Mouse (Mus musculus) WW6 (cell line): ENCODE measurements at regions not wholly inside any gene's neighbourhood (a gene's known extent, or its start where the extent isn't known, plus 50 kb on each side); places are given as distances from the start of the nearest gene placed in this dataset.

Experiments used
- DNase-seq: peaks from one replicate; pipeline ENCODE4 v3.0.0-alpha.2; 2013; ENCODE audit warnings: low read depth, low spot score

DNA sequence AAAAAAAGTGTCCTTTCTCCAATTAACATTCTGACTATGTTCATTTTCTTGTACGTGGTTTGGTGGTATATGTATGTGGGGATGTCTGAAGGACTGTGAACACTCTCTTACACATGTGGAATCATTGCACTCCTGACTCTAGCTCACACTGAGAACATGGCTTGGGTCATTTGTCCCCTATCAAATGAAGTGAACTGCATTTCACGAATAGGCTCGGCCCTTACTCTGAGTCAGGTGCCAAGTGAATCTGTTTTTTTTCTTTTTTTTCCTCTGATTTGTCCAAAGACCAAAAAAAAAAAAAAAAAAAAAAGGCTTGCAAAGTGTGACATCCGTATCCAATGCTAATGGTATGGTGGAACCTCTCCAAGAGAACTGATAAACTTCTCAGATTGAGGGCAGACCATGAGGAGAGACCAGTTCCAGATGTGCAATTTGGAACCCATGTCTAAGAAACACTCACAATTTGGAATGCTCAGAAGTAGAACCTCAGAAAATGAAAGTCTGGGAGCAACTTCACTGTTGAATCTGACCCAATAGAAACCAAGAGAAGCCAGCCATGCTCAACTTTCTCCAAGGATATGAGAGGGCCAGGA, 631.7 kb upstream of the Fam160b2 start:
- DNase-seq, result no peak

DNA sequence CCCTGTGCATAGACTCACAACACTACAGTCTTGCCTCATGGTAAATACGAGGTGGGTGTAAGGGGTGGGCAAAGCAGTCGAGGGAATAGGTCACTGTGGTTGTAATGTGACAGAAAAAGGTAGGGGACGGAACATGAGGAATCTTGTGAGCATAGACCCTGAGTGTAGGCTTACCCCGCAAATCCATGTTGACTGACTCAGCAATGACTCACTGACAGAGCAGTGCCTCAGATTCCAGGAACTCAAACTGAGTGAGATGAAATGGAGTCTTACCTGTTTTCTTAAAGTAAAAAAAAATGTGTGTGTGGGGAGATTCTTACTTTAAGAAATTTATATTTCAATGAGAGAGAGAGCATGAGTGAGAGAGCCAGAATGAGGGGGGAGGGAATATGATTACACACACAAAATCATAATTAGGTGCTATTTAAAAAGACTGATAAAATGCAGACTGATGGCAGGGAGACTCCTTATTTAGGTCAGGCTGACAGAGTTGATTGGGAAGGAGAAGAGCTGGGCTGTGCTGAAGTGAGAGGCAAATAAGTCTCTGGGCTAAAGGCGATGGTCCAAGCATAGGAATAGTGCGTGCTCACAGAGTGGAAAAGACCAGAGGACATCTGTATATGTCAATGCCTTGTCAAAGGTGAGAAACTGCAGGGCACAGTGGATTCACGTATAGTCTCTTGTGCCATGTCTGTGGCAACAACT, 631.0 kb upstream of the Fam160b2 start:
- no peak for DNase-seq

DNA sequence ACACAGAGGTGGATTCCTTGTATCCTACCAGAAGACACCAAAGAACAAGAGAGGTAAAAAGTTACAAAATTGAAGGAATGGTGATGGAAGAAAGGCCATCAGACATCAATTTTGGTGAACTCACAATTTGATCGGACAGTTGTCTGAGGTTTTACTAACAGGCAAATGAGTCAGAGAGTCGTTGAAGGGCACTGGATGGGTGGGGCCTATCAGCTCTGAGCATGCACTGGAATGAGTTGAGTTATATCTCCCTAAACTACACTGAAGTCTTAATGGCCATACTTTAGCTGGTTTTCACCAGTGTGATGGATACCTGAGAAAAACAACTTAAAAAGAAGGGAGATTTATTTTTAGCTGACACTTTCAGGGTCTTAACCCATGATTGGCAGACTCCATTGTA, 630.3 kb upstream of the Fam160b2 start:
- DNase-seq, result no peak

DNA sequence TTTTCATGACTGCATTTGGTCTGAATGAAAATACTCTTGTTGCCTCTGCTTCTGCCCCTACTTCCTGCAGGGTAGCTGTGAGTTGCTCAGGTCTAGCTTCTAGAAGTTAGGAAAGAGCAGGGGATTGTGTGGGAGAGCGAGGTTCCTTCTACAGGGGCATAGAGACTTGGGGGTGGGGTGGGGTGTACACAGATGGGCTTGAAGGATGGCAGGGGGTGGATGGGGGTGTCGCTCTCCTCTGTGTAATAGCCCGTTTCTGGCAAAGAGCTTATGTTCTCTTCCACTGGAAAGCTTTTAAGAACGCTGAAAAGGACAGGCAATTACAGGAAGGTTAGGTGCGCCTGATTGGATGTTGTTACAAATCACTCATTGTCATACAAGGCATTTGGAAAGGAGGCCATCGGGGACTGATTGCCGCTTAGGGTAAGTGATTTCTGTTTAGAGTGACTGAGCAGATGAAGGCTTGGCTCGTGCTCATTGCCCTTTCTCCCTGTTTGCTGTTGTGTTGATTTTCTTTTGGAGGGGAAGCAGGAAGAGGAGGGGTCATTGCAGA, 629.3 kb upstream of the Fam160b2 start:
- no peak for DNase-seq

DNA sequence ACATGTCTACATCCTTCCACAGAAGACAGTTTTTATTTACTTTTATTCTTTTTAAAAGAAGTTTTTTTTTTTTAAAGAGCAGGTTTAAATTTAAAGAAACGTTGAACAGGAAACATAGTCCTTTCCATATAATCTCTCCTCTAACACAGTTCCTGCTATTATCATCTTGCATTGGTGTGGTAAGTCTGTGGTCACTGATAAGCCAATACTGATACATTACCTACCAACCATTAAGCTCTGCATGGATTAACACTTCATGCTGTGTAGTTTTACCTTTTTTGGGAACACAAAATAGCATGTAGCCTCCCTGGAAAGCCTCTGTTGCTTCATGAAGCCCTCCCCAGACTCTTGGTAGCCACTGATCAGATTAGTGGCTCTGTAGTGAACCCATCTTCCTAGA, 617.4 kb upstream of the Fam160b2 start:
- no peak for DNase-seq

DNA sequence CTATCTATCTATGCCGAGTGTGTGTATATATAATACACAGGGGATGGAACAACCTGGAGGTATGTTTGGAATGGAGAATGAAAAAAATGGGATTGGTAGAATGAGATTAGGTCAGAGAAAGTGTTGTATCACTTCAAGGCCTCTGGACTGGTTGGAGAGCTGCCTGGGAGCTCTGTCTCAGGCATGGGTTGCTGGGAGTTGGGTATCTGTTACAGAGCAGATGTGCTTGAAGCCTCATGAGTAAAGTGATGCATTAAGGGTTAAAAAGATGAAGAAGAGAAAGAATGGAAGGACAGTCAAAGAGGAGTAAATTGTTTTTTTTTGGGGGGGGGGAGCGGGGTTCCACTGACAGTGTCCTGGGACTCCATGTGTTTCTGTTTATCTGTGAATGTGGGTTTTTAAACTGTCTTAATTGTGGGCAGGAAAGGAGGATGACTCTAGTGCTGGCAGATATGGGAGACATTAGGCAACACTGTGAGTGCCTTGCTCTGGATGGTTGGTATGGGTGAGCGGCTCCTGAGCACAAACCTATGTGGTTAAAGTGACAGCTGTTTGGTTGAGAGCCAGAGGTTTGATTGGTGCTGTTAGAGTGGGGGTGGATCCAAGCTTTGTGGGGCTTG, 611.8 kb upstream of the Fam160b2 start:
- DNase-seq, result no peak

DNA sequence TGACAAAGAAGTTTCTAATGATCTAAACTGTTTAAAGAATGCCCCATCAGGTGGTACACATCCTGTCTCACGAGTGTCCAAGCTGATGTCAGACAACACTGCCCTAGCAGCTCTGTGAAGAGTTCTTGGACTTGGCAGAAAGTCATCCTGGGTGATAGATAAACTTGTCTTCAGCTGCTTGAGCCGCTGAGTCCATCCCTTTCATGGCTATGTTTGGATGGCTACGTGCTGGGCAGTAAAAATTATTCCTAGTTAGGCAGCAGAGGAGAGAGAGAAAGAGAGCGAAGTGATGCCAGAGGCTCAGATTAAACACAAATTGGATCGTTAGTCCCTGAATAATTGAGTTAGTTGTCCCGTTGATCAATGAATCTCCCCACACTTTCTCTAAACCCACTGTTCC, 603.8 kb upstream of the Fam160b2 start:
- no peak for DNase-seq

DNA sequence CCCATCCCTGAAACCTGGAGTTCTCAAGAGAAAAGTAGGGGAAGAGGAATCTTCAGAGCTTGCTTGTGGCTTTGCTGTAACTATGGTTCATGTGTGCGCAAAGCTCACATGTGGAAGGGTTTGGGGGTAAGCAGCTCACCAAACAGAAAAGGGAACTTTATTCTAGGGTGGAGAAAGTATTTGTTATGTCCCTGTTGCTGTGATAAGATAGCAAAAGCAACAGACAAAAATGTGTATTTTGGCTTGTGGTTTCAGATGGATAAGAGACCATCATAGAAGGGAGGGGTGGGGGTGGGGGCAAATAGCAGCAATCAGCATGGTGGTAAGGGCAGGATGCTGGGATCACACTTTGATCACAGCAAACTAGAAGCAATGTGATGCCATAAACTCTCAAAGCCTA, 601.3 kb upstream of the Fam160b2 start:
- no peak for DNase-seq

DNA sequence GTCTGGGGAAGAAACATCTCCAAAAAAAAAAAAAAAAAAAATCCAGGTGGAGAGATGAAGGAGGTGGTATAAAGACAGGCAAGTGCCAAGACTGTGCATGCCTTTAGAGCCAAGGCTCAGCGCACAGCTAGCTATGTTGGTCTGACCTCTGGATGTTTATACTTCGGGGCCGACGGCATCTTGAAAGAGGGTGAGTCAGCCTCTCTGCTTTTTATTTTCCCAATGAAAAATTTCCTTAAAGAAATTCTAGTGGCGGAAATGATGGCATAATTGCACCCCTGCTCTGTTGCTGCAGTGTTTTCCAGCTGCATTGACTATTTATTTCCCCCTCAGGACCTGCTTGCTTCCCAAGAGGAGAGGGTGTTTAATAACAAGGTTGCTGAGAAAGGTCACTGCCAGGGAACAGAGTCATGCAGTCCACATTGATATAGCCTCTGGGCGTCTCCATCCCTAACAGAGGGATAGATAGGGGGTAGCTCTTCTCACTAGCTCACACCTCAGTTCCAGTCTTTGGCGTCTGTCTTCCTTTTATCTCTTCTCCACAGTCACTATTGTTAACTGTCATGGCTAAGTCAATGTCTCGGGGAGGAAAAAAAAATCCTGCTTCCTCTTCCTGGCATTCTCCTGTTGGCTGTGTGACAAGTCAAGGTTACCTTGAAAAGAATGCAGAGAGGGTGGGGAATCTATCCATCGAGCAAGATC, 599.7 kb upstream of the Fam160b2 start:
- DNase-seq, result no peak

DNA sequence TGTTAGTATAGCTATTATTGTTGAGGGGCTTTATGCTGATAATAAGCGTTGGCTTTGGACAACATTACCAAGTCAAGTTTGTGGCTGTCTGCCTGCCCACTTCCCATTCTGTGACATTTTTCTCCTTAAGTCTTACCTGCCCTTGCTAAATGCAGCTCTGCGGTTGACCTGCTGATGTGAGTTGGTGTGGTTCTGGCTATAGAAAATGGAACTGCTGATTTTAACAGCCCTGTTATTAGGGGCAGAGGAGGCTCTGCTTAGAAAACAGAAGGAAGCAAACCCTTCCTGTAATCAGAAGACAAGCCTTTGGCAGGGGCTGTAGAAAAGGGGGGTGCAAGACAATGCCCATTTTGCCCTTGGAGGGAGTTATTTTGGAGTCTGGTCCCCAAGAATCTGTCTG, 594.6 kb upstream of the Fam160b2 start:
- DNase-seq, result no peak

DNA sequence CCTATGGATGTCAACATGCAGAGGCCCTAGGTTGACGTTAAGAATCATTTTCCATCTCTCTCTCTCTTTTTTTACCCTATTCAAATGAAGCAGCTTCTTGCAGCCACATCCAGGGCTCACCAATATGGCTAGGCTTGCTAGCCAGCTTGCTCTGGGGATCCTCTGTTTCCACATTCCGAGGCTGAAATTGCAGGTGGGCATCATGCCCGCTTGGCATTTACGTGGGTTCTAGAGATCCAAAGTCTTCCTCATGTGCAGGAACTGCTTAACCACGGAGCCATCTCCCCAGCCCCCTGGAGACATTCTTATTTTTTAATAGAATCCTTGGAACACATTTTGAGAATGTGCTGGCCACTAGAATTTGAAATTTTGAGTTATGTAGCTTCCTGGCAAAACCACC, 592.9 kb upstream of the Fam160b2 start:
- no peak for DNase-seq

DNA sequence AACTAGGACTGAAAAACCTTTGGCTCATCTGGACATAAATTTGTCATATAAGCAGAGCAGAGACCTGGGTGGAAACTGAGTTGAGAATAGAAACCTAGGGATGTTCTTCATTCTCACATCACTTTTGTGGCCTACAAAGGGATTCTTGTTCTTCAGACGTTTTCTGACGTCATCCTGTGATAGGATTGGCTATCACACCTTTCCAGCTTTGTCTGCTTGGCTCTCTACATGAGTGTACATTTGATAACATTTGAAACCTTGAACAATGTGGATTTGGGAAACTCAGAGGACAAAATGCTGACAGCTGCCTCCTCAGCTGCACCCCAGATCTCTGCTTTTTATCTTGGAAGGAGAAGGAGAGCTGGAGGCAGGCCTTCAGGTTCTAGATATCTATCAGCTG, 589.7 kb upstream of the Fam160b2 start:
- DNase-seq, result no peak

DNA sequence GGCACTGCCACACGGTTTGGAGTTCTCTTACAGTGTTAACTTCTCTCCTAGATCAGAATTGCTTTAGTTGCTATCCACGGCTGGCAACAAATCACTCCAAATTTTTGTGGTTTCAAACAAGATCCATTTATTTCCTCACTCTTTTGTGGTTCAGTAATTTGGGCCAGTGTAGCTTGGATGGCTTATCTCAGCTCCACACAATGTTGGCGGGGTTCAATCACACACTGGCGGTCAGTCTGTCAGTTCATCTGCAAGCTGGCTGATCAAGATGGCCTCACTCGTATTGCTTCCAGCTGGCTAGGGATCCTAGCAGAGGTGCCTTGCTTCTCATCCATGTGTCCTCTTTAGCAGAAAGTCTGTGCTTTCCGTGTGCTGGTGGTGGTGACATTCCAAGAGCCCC, 577.7 kb upstream of the Fam160b2 start:
- no peak for DNase-seq

DNA sequence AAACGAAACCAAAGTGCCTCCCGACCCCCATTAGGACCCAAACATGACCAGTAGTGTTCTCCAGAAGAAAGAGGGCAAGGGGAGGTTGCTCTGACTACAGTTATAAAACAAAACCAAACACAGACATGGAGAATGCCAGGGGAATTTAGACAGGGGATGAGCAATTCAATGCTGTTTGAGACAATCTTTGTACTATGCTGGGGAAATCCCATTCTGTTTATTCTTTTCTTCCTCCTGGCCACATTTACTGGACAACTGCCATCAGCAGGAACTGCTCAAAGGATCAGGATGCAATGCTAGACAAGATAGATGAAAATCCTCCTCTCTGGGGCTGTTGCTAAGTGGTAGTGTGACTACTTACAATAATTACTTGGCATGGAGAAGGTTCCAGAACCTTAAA, 574.5 kb upstream of the Fam160b2 start:
- DNase-seq, result no peak

DNA sequence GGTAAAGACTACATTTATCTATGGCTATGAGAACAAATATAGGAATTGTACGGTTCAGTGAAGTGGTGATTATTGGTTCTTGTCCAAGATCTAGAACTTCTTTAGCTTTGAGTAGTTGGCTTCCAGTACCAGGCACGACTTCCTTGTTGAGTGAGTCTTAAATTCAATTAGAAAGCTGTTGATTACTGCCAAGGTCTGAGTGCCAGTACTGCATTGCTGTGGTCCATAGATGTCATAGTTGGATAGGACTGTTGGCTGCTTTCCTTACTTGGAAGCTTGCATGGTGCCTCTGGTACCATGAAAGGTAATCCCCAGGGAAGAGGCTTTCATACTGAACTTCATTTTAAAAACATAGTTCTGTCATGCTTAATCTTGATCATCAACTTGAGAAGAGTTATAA, 559.9 kb upstream of the Fam160b2 start:
- DNase-seq, result no peak

DNA sequence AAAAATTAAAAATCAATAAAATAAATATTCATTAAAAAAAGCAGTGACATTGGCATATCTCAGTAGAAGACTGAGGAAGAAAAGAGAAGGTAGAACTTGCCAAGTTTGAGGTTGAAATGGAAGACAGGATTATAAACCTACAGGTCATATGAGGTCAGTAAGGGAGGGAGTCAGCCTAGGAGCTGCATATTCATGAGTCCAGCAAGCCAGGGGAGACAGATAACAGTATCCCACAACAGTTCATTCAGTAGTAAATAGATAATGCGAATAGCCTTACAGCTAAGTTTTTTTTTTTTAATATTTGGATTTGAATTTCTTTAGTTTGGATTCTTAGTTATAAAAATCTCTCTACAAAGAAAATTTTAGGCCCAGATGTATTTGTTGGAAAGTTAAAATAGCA, 542.8 kb upstream of the Fam160b2 start:
- DNase-seq, result no peak

DNA sequence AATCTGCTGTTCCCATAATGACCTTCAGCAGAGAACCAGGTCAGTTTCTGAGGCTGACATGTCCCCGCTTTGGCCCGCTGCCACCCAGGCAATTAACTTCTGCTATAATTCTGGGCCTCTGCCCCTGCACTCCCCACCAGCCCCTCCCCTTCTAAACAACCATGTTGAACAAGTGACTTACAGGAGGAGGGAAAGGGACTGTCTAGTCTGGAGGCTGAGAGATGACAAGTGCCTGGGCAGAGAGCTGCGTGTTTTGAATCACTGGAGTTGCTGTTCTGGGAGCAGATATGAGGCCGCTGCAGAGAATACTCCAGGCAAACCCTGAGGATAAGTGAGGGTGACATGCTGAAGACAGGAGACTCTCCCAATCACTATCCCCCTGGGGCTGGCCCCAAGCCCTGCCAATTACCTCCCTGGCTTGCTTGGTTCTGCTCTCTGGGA, 530.2 kb upstream of the Fam160b2 start:
- DNase-seq, result no peak

DNA sequence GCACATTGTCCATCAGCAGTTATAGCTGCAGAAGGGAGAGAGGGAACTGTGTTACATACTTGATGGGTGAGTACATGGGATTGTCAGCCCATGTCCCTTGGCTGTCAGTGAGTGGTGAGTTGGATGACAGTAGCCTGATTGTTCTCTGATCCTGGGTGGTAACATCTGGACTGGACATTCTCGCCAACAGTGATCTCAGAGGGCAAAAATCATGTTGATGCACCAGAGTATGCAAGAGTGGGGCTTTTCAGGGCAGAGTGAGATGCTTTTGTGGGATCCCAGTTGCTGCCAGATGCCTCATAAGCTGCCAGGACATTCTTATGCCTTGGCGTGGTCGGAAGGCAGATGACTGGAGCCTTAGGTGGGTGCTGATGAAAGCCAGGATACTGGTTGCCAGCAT, 528.9 kb upstream of the Fam160b2 start:
- no peak for DNase-seq

DNA sequence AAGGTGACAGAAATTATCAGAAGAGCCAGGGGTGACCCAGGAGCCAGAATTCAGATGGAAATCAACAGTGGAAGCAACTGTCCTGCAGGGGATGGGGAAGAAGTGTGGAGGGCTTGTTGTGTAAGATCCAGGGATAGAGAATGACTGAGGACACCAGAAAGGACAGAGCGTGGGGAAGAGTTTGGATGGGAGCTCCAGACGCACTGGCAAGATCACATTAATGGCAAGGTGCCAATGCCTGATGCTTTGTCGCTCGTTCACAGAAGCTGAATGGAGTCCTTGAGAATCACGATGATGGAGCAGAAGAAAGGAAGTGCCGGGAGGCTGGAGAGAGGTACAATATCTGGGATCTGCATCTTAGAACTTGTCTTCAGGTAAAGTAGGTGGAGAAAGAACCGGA, 519.0 kb upstream of the Fam160b2 start:
- no peak for DNase-seq

DNA sequence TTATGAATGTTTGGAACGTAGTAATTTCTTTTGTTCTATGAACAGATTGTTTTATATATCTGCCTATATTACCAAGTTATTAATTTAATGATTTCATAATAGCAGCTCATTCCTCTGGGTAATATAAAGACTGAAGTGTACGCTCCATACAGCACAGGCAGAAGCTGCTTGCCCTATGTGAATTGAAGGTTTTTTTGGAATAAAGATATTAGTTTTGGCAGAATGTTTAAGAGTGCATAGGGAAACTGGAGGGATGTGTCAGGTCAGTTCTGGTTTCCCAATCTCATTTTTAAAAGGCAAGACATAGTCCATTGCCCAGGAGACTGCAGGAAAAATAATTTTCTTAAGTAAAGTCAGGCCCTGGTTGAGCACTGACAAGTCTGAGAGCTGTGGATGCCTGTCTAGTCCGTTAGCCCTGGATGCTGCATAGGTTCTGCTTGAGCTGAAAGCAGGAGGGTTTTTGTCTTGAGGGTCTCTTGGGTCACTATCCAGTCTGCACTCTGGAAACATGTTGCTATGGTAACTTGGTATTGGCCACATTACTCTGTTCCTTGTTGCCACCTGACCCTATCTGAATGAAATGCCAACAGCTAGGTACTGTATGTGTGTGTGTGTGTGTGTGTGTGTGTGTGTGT, 516.3 kb upstream of the Fam160b2 start:
- DNase-seq, result no peak

DNA sequence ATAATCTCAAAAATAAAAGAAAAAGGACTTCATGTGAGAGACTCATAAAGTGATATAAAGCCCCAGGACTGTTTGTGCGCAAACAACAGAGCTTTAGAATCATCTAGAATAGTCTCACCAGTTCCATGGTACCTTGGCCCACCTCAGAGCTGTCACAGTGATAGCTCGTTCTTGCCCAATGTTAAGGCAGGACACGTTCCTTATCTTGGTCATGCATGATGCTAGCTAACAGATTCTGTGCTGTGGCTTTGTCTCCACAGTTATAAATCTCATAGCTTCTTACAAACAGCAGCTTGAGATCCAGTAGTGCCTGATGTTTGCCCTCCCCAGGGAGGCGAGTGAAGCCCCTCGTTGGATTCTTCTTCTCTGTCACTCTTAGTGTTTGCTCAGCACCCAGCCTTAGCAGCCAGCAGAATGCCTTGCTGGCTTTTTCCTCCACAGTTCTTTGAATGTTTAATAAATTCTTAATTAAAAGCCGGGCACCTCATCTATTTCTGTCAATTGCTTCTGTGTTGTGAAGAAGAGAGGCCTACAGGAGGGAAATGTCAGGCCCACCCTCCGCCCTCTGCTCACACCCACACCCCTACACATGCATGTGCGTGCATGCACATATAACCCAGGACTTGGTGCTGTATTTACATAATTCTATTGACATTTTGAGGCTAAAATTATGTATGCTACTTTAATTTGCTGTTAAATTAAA, 515.6 kb upstream of the Fam160b2 start:
- no peak for DNase-seq
